Mouse (Mus musculus): ENCODE results near the gene Adgrl2. TPM values are rescaled to one million over a fixed set of nuclear protein-coding genes. Genes with fewer than 3 reads are reported as not detected.

Gene Adgrl2
- total RNA-seq, 2 experiments from 2014 or later = 57.2 to 57.6 TPM

DNA sequence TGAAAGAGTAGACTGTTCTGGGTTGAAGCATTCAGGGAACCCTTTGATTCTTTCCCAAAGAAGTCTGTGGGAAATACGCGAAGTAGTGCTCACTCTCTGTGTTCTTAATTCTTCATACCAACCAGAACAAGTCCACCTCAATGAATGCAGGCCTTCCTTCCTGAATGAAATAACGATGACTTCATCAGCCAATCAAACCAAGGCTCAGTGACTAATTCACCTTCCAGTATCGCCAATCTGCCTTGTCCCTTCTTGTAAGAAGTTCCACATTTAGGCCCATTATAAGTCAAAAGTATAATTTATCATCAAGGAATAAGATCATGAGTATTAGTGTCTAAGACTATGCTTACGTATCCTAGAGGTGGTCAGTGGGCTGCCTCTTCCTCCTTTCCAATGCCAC, 56.1 kb downstream of the Adgrl2 start:
- DNase-seq (ENCODE audit: low spot score) = no peak
- intact Hi-C loops (cut with DNase I) = no loop called here

- DNase-seq (ENCODE audit: low spot score) = no peak
- intact Hi-C loops (cut with DNase I) = no loop called here
Observed at GRCm38 (mm10) chr3:148933160-148933559, 57.2 kb downstream of the Adgrl2 start.

GRCm38 (mm10) chr3:148930913-148931312, 59.4 kb downstream of the Adgrl2 start:
- intact Hi-C loops (cut with DNase I) = no loop called here
- DNase-seq (ENCODE audit: low spot score) = no peak

DNA sequence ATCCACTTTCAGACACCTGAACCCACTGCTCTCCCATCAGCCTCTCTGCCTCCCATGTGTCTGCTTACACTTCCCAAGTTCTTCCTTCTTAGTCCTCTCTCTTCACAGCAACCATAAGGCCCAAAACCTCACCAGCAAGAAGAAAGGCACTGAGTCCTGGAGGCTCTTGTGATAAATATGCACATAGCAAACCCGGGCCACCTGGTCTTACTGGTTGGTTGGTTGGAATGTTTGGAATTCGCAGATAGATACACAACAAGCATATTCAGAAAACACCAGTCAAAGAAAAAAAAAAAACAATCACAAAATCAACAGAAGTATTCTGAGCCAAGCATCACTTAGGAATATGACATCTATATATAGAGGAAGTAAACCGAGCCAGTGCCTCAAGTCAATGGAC, 64.0 kb downstream of the Adgrl2 start:
- intact Hi-C loops (cut with DNase I) = no loop called here
- DNase-seq (ENCODE audit: low spot score) = no peak

GRCm38 (mm10) chr3:148922618-148923095, 67.7 kb downstream of the Adgrl2 start:
- intact Hi-C loops (cut with DNase I) = no loop called here
- no peak for DNase-seq (ENCODE audit: low spot score)

- intact Hi-C loops (cut with DNase I) = no loop called here
Observed at GRCm38 (mm10) chr3:148921966-148922587, 68.3 kb downstream of the Adgrl2 start.

GRCm38 (mm10) chr3:148920881-148921280, 69.5 kb downstream of the Adgrl2 start:
- intact Hi-C loops (cut with DNase I) = no loop called here
- no peak for DNase-seq (ENCODE audit: low spot score)

More at GRCm38 (mm10) chr3:148921966-148922587, 68.3 kb downstream of the Adgrl2 start:
- no peak for DNase-seq (ENCODE audit: low spot score)

GRCm38 (mm10) chr3:148918425-148918824, 71.9 kb downstream of the Adgrl2 start:
- no peak for DNase-seq (ENCODE audit: low spot score)
- intact Hi-C loops (cut with DNase I) = no loop called here

DNA sequence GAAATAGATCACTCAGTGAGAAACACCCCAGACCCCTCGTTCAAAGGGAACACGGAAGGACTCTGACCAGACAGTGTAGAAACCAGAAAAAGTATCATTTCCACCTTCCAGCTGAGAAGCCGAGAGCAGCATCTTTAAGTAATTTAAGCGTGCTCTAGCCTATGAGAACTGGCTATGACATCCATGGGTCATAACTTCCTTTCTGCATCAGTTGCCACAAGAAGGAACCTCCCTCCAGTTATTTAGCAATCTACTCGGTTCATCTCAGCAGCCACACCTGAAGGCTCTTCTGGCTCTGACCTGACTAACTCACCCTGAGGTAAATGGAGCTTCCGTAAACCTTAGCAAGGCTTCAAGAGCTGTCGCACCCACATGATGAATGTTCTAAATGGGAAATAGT, 72.5 kb downstream of the Adgrl2 start:
- intact Hi-C loops (cut with DNase I) = no loop called here
- no peak for DNase-seq (ENCODE audit: low spot score)

- intact Hi-C loops (cut with DNase I) = no loop called here
- no peak for DNase-seq (ENCODE audit: low spot score)
Observed at GRCm38 (mm10) chr3:148916226-148916625, 74.1 kb downstream of the Adgrl2 start.

DNA sequence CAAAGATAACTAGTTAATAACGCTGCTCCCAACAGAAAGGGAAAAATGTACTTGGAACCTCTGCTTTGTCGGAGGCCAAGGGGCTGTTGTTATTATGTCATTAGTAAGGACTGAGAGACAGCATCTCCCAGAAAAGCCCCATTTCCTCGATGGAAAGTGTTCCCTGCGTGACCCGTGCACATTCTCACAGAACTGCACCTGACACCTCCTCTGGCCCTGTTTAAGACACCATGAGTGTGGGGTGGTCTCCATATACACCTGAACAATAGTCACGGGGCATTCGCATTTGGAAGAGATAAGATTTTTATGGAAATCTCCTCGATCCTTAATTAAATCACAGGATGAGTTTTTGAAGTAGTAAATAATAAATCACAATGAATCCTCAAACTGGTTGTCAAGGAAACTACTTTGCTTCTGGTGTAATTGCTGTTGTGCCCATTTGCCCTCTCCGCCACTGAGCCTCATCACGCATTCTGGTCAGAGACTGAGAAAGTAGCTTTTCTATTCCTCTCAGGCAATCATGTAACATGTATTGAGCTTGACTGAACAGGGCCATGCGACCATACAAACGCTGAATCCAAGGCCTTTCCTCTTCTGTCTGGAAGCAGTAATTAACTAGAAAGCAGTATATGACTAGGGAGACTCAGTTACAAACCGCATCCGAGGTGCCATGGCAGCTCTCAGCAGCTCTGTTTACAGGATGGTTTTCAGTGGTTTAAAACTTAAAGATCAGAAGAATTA, 77.2 kb downstream of the Adgrl2 start:
- no peak for DNase-seq (ENCODE audit: low spot score)
- intact Hi-C loops (cut with DNase I) = no loop called here

- intact Hi-C loops (cut with DNase I) = no loop called here
- DNase-seq (ENCODE audit: low spot score) = no peak
Observed at GRCm38 (mm10) chr3:148912536-148912935, 77.8 kb downstream of the Adgrl2 start.

GRCm38 (mm10) chr3:148907873-148908272, 82.5 kb downstream of the Adgrl2 start:
- intact Hi-C loops (cut with DNase I) = loop anchor here (2.0 kb wide), 1 partner anchor 79 kb away; no protein-coding TSS in a partner anchor
- DNase-seq (ENCODE audit: low spot score) = no peak

GRCm38 (mm10) chr3:148907024-148907778, 83.2 kb downstream of the Adgrl2 start:
- no peak for DNase-seq (ENCODE audit: low spot score)

GRCm38 (mm10) chr3:148905906-148906779, 84.2 kb downstream of the Adgrl2 start:
- DNase-seq (ENCODE audit: low spot score) = no peak
- intact Hi-C loops (cut with DNase I) = no loop called here

More at GRCm38 (mm10) chr3:148907024-148907778, 83.2 kb downstream of the Adgrl2 start:
- intact Hi-C loops (cut with DNase I) = no loop called here

DNA sequence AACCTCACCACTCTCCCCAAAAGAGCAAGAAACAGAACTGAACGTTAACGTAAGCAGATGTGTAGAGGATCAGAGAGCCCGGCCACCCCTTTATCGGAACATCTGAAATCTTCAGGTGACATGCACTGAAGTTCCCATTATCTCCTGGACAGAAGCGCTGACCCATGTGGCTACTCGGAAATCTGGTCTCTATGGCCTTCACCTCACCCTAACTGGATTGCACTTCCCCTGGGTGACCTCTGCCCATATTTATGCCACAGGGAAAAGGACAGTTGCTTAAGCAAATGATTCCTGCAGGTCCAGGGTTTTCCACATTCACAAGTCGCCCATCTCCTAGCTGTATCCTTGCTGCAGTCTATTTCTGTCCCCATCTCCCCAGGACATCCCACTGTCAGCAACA, 84.9 kb downstream of the Adgrl2 start:
- no peak for DNase-seq (ENCODE audit: low spot score)
- intact Hi-C loops (cut with DNase I) = no loop called here

DNA sequence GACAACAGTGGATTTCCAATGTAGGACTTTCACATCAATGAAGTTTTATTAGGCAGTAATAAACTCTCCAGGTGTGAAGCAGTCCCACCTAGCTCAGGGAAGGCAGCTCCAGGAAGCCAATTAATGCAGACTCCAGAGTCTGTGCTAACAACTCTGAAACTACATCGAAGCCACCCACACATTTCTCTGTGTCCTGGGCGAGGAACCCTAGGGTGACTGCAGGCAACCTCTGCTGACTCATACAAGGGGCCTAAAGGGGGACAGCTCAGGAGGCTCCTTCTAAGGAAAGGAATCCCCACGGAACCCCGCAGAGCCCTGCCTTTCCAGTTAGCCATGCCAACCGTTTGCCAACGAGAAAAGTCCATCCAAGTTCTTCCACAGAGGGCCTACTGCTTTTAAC, 90.5 kb downstream of the Adgrl2 start:
- DNase-seq (ENCODE audit: low spot score) = no peak
- intact Hi-C loops (cut with DNase I) = no loop called here

DNA sequence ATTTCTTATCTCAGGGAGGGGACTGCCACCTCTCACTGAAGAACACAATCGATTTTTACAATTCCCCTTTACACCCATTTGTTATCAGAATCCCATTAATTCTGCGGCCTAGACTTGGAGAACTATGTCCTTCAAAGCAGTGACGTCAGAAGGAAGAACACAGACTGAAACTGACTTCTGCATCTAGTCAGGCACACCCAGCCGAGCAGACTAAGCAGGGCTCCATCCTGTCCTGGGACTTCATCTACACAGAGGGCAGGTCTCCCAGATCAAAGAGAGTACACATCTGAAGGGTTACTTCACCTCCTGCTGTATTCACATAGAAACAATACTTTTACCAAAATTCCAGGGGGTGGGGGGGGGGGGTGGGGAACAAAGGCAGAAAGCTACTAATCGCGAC, 90.9 kb downstream of the Adgrl2 start:
- no peak for DNase-seq (ENCODE audit: low spot score)

GRCm38 (mm10) chr3:148898535-148899250, 91.7 kb downstream of the Adgrl2 start:
- intact Hi-C loops (cut with DNase I) = no loop called here
- DNase-seq (ENCODE audit: low spot score) = no peak

More for the DNA sequence above, 90.9 kb downstream of the Adgrl2 start:
- intact Hi-C loops (cut with DNase I) = no loop called here

All from heart, postnatal 25 days (tissue).